8 mouse cellular contexts compared by ENCODE assay signal in the genomic region with DNA sequence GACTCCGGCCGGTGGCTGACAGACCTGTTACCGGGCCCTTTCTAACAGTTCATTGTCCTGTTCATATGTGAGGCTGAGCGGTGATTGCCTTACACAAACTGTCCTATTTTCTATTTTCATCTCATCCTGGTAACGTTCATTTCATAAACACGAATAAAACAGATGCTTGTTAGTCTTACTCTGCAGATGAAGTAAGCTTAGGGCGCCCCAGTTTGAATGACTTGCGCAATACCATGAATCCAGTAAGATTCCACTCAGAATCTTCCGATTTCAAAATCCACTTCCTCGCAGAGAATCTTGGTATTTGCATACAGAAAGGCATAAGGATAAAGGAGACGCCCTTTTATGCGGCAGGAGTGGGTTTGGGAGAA. TPM values are rescaled to one million over a fixed set of nuclear protein-coding genes. Genes with fewer than 3 reads are reported as not detected.
DNase-seq lines count a peak whose midpoint lies in the region; ATAC-seq and TF ChIP-seq lines count a peak whose summit lies in the region.

No protein-coding gene starts in this region.

- no peaks in the 10 kb centered on the region for H3K9me3 ChIP-seq in MEL (replicated peaks; ENCODE audit: insufficient read depth, low read length)
- no peaks in the 10 kb centered on the region for H3K9me3 ChIP-seq in hindbrain, embryonic 12.5 days (replicated peaks)

- peak overlapping the region; percentile 59 for H3K4me3 ChIP-seq in heart, adult 2 months
- peak overlapping the region; percentile 48 to 54 for H3K4me3 ChIP-seq in MEL (ENCODE audit: control insufficient read depth in 1 of 2, insufficient read depth in 1 of 2, low read depth in 2 of 2, low read length in 2 of 2)
- H3K4me3 ChIP-seq in hindbrain, embryonic 12.5 days = peak overlapping the region; percentile 93

- intact Hi-C loops in heart, adult 2 months (cut with DNase I) = loop anchor here (1.0 to 5.0 kb wide), 3 partner anchors 25 to 252 kb away; a partner anchor contains a TSS

- peak overlapping the region; percentile 78 for H3K27ac ChIP-seq in heart, adult 2 months
- H3K27ac ChIP-seq in MEL (ENCODE audit: control insufficient read depth, low read depth, low read length) = peak overlapping the region; percentile 51
- H3K27ac ChIP-seq in hindbrain, embryonic 12.5 days = peak overlapping the region; percentile 49; the same call in 1 of the 2 replicates

- no peak for DNase-seq in heart, adult 2 months
- DNase-seq in heart, adult 8-10 months (ENCODE audit: low spot score) = no peak
- DNase-seq in MEL (ENCODE audit: low read depth, low spot score) = no peak
- DNase-seq in cerebellum, adult 9-10 months = no peak
- no peak for DNase-seq in spleen, postnatal 36 days (ENCODE audit: low spot score in 2 of 2)
- DNase-seq in ovary, postnatal 36 days (ENCODE audit: low spot score) = no peak

- peaks cover 3% of the 10 kb centered on the region; the same call in 1 of the 2 replicates for H3K79me2 ChIP-seq in heart, adult 2 months (replicated peaks; ENCODE audit: control insufficient read depth, insufficient read depth, low read length)
- H3K79me2 ChIP-seq in MEL (ENCODE audit: control insufficient read depth, insufficient read depth, low read length, poor library complexity) = peaks cover 43% of the 10 kb centered on the region

- WGBS in heart, adult 2 months = 1% methylated on average over 12 of the region's 12 CpGs
- WGBS in hindbrain, embryonic 12.5 days = 10% methylated on average over 12 of the region's 12 CpGs

- TF ChIP-seq EP300 in heart, adult 2 months (IDR thresholded peaks at IDR 0.05; ENCODE audit: insufficient read depth, low read depth, low read length) = no peak
- TF ChIP-seq EP300 in MEL (IDR thresholded peaks at IDR 0.05; ENCODE audit: low read depth in 1 of 2, low read length in 2 of 2) = no peak

- H3K4me1 ChIP-seq in heart, adult 2 months (ENCODE audit: control insufficient read depth, insufficient read depth, low read length) = peaks cover 23% of the 10 kb centered on the region
- H3K4me1 ChIP-seq in MEL (ENCODE audit: control insufficient read depth in 1 of 2, insufficient read depth in 2 of 2, low read length in 2 of 2) = peaks cover 9 to 36% of the 10 kb centered on the region in 2 experiments
- H3K4me1 ChIP-seq in hindbrain, embryonic 12.5 days = peaks cover 46% of the 10 kb centered on the region

- H3K4me2 ChIP-seq in hindbrain, embryonic 12.5 days (replicated peaks) = peak overlapping the region; percentile 89

- TF ChIP-seq CTCF in heart, adult 2 months (IDR thresholded peaks at IDR 0.05) = no peak
- TF ChIP-seq CTCF in MEL (IDR thresholded peaks at IDR 0.05 in 2 of 3, conservative IDR thresholded peaks at IDR 0.05 in 1 of 3; ENCODE audit: control insufficient read depth in 1 of 3, insufficient read depth in 1 of 3, low read depth in 2 of 3, low read length in 3 of 3, poor library complexity in 1 of 3, severe bottlenecking in 1 of 3) = no peak

- no peak for TF ChIP-seq RAD21 in MEL (IDR thresholded peaks at IDR 0.05; ENCODE audit: low read depth, low read length)

- ATAC-seq in hindbrain, embryonic 12.5 days (ENCODE audit: low FRiP score) = no peak
- peak; percentile 8 for ATAC-seq in megakaryocyte, adult 5-6 weeks (ENCODE audit: poor library complexity, severe bottlenecking)

- peaks cover 7% of the 10 kb centered on the region for H3K36me3 ChIP-seq in heart, adult 2 months (ENCODE audit: control insufficient read depth, insufficient read depth, low read length)
- H3K36me3 ChIP-seq in MEL (ENCODE audit: control insufficient read depth in 1 of 2, insufficient read depth in 2 of 2, low read length in 2 of 2) = peaks cover 0 to 23% of the 10 kb centered on the region in 2 experiments; a peak in 2 of 4 replicates
- H3K36me3 ChIP-seq in hindbrain, embryonic 12.5 days = no peaks in the 10 kb centered on the region

- no peaks in the 10 kb centered on the region for H3K27me3 ChIP-seq in heart, adult 2 months (ENCODE audit: control insufficient read depth, insufficient read depth, low read length)
- no peaks in the 10 kb centered on the region for H3K27me3 ChIP-seq in MEL (ENCODE audit: control insufficient read depth in 1 of 2, insufficient read depth in 2 of 2, low read length in 2 of 2)
- peaks cover 5% of the 10 kb centered on the region; the same call in 1 of the 2 replicates for H3K27me3 ChIP-seq in hindbrain, embryonic 12.5 days

- TF ChIP-seq POLR2A in heart, adult 2 months (IDR thresholded peaks at IDR 0.05; ENCODE audit: insufficient read depth, low read depth, low read length) = no peak
- TF ChIP-seq POLR2A in MEL (IDR thresholded peaks at IDR 0.05; ENCODE audit: control insufficient read depth in 1 of 2, insufficient read depth in 1 of 2, low read depth in 1 of 2, low read length in 2 of 2, poor library complexity in 1 of 2) = no peak; a peak in 1 of 4 replicates

- peak overlapping the region; percentile 40 for H3K9ac ChIP-seq in heart, adult 2 months (ENCODE audit: low read depth, low read length)
- H3K9ac ChIP-seq in MEL (ENCODE audit: control insufficient read depth, low read depth, low read length, poor library complexity, severe bottlenecking) = peak overlapping the region; percentile 76
- peak overlapping the region; percentile 39 for H3K9ac ChIP-seq in hindbrain, embryonic 12.5 days

TF ChIP-seq in MEL, 35 proteins besides CTCF, POLR2A, EP300 and RAD21 (continues in another document):
- TF ChIP-seq KAT2A (conservative IDR thresholded peaks at IDR 0.05; ENCODE audit: low read depth, low read length) = no peak
- TF ChIP-seq USF2 (IDR thresholded peaks at IDR 0.05; ENCODE audit: borderline replicate concordance in 1 of 2, insufficient read depth in 1 of 2, low read depth in 1 of 2, low read length in 2 of 2) = no peak
- TF ChIP-seq CHD2 (IDR thresholded peaks at IDR 0.05; ENCODE audit: low read length) = no peak
- TF ChIP-seq POLR2AphosphoS2 (IDR thresholded peaks at IDR 0.05; ENCODE audit: low read length) = no peak
- TF ChIP-seq ZC3H11A (IDR thresholded peaks at IDR 0.05; ENCODE audit: low read depth, low read length) = no peak
- TF ChIP-seq TAL1 (IDR thresholded peaks at IDR 0.05; ENCODE audit: low read length) = no peak
- peak; percentile 13 for TF ChIP-seq SIN3A (IDR thresholded peaks at IDR 0.05; ENCODE audit: low read length)
- TF ChIP-seq TCF12 (IDR thresholded peaks at IDR 0.05; ENCODE audit: low read depth, low read length) = no peak
- TF ChIP-seq UBTF (IDR thresholded peaks at IDR 0.05; ENCODE audit: borderline replicate concordance, insufficient read depth, low read depth, low read length) = no peak
- TF ChIP-seq TBP (IDR thresholded peaks at IDR 0.05; ENCODE audit: low read depth, low read length) = peak; percentile 94

RNA-seq across cellular contexts. Expression of a gene that starts 0.5 kb away (rescaled TPM):
- total RNA-seq in heart, adult 2 months (2021) = 10 to 100 TPM; 12.7 to 29.3 TPM
- polyA plus RNA-seq in heart, adult 2 months (2012; rRNA removed) = 19.1 and 24.5 TPM in 2 replicates
- total RNA-seq in heart, adult 8-10 months (2022) = 10 to 100 TPM; 22.6 to 35.6 (median 32.8) TPM
- 13.3 and 16.4 TPM in 2 replicates for total RNA-seq in MEL (2012; rRNA removed)
- polyA plus RNA-seq in MEL (2012; ENCODE audit: insufficient read depth in 1 of 2, insufficient read length in 2 of 2, low read depth in 1 of 2, low replicate concordance in 2 of 2, missing spikeins in 1 of 2) = 10 to 100 TPM in 1 of 2 experiments, not detected in 1; 36.2 TPM
- 38.1 and 39.9 TPM in 2 replicates for polyA plus RNA-seq in hindbrain, embryonic 12.5 days (2016; fragmentation: Nextera tagmentation; extraction: Ambion mirVana)
- total RNA-seq in megakaryocyte, adult 5-6 weeks (2015) = 3.5 and 4.1 TPM in 2 replicates
- total RNA-seq in megakaryocyte, adult 5-6 weeks (2017) = 3.2 and 4.3 TPM in 2 replicates

RNA-seq across cellular contexts. Expression of a gene that starts 26.0 kb away (rescaled TPM):
- total RNA-seq in heart, adult 2 months (2021) = 1 to 10 TPM; 5.6 to 6.2 TPM
- polyA plus RNA-seq in heart, adult 2 months (2012; rRNA removed) = 10.9 and 12.9 TPM in 2 replicates
- total RNA-seq in heart, adult 8-10 months (2022) = 1 to 10 TPM; 5.5 to 6.8 (median 6.2) TPM
- 14.4 and 16.8 TPM in 2 replicates for total RNA-seq in MEL (2012; rRNA removed)
- 10 to 100 TPM in 1 of 2 experiments, not detected in 1; 64.5 TPM for polyA plus RNA-seq in MEL (2012; ENCODE audit: insufficient read depth in 1 of 2, insufficient read length in 2 of 2, low read depth in 1 of 2, low replicate concordance in 2 of 2, missing spikeins in 1 of 2)
- 11.9 and 12.5 TPM in 2 replicates for polyA plus RNA-seq in hindbrain, embryonic 12.5 days (2016; fragmentation: Nextera tagmentation; extraction: Ambion mirVana)
- 82.5 and 84.8 TPM in 2 replicates for total RNA-seq in megakaryocyte, adult 5-6 weeks (2015)
- total RNA-seq in megakaryocyte, adult 5-6 weeks (2017) = 28.7 and 42.0 TPM in 2 replicates

RNA-seq across cellular contexts. Expression of a gene that starts 33.3 kb away (rescaled TPM):
- total RNA-seq in heart, adult 2 months (2021) = 1 to 10 TPM; 3.8 to 4.5 TPM
- polyA plus RNA-seq in heart, adult 2 months (2012; rRNA removed) = 6.9 and 7.1 TPM in 2 replicates
- 1 to 10 TPM; 3.4 to 4.6 (median 3.9) TPM for total RNA-seq in heart, adult 8-10 months (2022)
- 1.5 and 2.5 TPM in 2 replicates for total RNA-seq in MEL (2012; rRNA removed)
- 1 to 10 TPM in 1 of 2 experiments, not detected in 1; 3.8 TPM for polyA plus RNA-seq in MEL (2012; ENCODE audit: insufficient read depth in 1 of 2, insufficient read length in 2 of 2, low read depth in 1 of 2, low replicate concordance in 2 of 2, missing spikeins in 1 of 2)
- polyA plus RNA-seq in hindbrain, embryonic 12.5 days (2016; fragmentation: Nextera tagmentation; extraction: Ambion mirVana) = 112 and 115 TPM in 2 replicates
- total RNA-seq in megakaryocyte, adult 5-6 weeks (2015) = not detected in 2 replicates
- 0.04 TPM in 1 of 2 replicates, not detected in the other for total RNA-seq in megakaryocyte, adult 5-6 weeks (2017)

RNA-seq across cellular contexts. Expression of a gene that starts 52.0 kb away (rescaled TPM):
- total RNA-seq in heart, adult 2 months (2021) = 1 to 10 TPM in 1 of 2 experiments, under 1 TPM in 1; 0.63 to 1.1 TPM
- 2.4 and 2.8 TPM in 2 replicates for polyA plus RNA-seq in heart, adult 2 months (2012; rRNA removed)
- 1 to 10 TPM in 2 of 4 experiments, under 1 TPM in 2; 0.26 to 1.5 (median 0.86) TPM for total RNA-seq in heart, adult 8-10 months (2022)
- total RNA-seq in MEL (2012; rRNA removed) = 0.65 and 0.98 TPM in 2 replicates
- polyA plus RNA-seq in MEL (2012; ENCODE audit: insufficient read depth in 1 of 2, insufficient read length in 2 of 2, low read depth in 1 of 2, low replicate concordance in 2 of 2, missing spikeins in 1 of 2) = 1 to 10 TPM in 1 of 2 experiments, not detected in 1; 3.2 TPM
- 7.6 and 8.1 TPM in 2 replicates for polyA plus RNA-seq in hindbrain, embryonic 12.5 days (2016; fragmentation: Nextera tagmentation; extraction: Ambion mirVana)
- total RNA-seq in megakaryocyte, adult 5-6 weeks (2015) = 2.6 and 3.5 TPM in 2 replicates
- total RNA-seq in megakaryocyte, adult 5-6 weeks (2017) = 1.5 and 3.1 TPM in 2 replicates

RNA-seq across cellular contexts. Expression of a gene that starts 59.7 kb away (rescaled TPM):
- not detected for total RNA-seq in heart, adult 2 months (2021)
- polyA plus RNA-seq in heart, adult 2 months (2012; rRNA removed) = 0.50 and 0.84 TPM in 2 replicates
- total RNA-seq in heart, adult 8-10 months (2022) = under 1 TPM in 1 of 4 experiments, not detected in 3; 0.75 TPM
- not detected in 2 replicates for total RNA-seq in MEL (2012; rRNA removed)
- under 1 TPM in 1 of 2 experiments, not detected in 1; 0.03 TPM for polyA plus RNA-seq in MEL (2012; ENCODE audit: insufficient read depth in 1 of 2, insufficient read length in 2 of 2, low read depth in 1 of 2, low replicate concordance in 2 of 2, missing spikeins in 1 of 2)
- polyA plus RNA-seq in hindbrain, embryonic 12.5 days (2016; fragmentation: Nextera tagmentation; extraction: Ambion mirVana) = 5.4 and 7.0 TPM in 2 replicates
- total RNA-seq in megakaryocyte, adult 5-6 weeks (2015) = not detected in 2 replicates
- not detected in 2 replicates for total RNA-seq in megakaryocyte, adult 5-6 weeks (2017)
